Mouse (Mus musculus): ENCODE results near the gene Nfic. TPM values are rescaled to one million over a fixed set of nuclear protein-coding genes. Genes with fewer than 3 reads are reported as not detected.

Gene Nfic
- polyA plus RNA-seq, 1 experiment = 33.6 TPM

DNA sequence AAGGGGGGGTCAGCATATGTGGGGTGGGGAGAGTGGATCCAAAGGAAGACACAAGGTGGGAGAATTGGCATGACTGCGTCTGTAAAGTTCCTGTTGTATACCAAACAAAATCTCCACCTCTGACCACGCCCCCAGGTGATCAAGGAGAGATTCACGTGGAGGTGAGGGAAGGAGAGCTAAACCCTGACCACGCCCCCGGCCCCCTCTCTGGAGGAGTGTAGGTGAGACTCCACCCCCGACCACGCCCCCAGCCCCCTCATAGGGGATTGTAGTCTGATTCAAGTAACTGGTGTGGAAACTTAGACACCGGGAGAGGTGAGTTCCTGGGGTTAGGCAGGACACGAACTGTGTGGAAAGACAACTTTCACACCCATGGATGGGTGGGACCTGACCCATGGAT is 51.4 kb downstream of the Nfic start:
- DNase-seq (ENCODE audit: low read depth) = no peak

DNA sequence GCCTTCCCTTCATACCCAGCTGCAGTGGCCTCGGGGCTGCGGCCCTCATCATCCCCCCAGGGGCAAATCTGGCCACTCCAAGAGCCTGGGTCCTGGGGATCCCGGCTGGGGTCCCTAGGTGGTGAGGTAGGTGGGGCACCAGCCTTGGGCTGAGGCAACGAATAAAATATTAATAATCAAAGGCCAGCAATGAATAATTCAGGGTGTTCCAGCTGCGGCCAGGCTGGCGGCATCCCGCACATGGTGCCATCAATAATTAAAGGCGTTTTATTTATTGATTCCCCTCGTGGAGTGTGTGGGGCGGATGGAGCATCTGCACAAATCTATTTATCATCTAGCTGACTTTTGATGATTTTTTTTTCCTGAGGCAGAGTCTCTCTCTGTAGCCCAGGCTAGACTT is 51.9 kb downstream of the Nfic start:
- DNase-seq (ENCODE audit: low read depth) = no peak

DNA sequence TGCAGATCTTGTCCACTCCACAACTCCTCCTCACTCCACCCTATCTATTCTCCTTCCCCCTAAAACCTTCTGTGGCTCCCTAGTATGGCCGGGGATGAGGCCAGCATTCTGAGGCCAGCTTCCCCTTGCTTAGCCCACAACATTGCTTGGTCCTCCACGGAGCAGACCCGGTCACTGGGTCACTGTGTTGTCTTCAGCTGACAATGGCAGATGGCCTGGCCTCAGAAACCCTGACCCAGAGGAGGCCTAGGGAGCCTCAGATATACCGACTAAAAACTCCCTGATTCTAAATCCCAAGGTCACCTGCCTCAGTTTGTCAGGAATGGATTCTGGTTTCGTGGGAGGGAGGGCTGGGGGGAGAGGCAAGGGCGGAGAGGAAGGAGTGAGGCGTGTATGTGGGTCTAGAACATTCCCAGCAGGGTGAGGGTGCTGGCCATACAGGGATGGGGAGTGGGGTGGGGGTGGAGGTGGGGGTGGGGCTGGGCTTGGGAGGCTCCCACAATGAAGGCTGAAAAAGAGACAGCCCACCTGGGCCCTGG is 53.1 kb downstream of the Nfic start:
- no peak for DNase-seq (ENCODE audit: low read depth)

DNA sequence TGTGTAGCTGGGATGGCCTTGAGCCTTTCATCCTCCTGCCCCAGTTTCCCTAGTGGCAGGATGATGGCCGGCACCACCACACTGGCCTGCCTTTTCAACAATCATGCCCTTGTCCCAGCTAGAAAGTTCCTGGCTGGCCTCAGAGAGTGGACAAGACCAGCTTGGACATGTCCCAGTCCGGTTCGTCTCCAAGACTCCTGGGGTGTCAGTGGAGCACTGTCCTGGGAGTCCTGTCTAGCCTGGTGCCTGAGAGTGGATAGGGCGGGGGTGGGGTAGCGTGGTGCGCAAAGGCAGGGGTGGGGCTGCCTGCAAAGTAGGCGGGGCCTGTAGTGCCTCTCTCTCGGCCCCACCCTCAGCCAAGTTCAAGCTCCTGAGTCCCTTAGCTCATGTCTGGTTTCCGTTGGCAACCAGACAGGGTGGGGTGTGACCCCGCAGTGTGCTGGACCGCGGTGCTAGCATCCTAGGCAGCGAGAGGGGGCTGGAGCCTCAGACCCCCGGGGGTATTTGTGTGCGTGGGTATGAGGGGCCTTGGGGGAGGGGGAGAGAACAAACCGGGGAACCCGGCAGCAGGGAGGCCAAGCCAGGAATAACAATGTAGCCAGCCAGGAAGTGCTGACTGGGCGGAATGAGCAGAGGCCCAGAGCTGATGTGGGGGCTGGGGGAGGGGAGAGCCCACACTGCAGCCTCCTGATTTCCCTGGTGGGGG is 53.8 kb downstream of the Nfic start:
- no peak for DNase-seq (ENCODE audit: low read depth)

DNA sequence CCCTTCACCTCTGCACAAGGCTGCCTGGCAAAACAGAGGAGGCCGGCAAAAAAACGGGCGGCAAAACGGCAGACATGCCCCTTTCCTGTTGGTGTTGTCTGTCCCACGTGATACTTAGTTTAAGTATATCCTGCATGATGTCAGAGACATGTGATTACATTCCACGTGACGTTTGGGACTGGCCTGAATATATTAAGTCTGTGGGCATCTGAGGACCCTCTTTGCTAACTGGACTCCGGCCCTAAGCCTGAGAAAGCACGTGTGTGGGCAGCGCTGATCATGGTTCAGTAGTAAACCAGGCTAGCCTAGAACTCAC is 54.3 kb downstream of the Nfic start:
- DNase-seq (ENCODE audit: low read depth) = no peak

DNA sequence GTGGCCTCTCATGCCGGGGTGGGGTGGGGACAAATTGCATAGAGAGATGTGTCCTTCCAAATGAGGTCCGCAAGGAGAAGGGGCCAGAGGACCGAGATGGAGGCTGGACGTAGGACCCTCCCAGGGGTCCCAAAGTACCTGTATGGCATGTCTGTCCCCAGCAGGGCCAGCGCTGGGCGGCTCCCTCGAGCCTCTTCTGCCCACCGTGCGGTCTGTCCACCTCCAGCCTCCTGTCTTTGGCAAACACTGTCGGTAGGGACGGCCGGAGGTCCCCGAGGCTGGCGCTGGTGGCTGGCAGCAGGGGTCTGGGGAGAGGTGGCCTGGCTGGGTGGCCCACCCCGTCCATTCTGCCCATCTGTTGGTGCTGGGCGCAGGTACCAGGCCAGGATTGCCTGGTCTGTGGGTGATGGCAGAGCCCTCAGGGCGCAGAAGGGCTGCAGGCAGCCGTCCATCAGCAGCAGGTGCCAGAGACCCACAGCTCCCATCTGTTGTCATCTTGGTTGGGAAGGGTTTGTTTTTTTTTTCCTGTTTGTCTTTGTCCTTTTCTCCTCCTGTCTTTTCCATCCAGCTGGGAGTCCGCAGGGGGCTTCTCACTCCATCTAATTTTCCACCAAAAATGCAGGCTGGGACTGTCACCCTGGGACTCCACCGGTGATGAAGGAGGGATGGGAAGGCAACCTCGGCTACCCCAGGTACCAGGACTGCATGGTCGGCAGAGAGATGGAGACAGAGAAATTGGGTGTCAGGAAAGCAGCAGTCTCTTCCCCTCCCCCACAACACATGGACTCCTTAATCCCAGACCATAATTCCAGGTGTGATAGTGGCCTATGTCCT is 54.8 kb downstream of the Nfic start:
- no peak for DNase-seq (ENCODE audit: low read depth)

DNA sequence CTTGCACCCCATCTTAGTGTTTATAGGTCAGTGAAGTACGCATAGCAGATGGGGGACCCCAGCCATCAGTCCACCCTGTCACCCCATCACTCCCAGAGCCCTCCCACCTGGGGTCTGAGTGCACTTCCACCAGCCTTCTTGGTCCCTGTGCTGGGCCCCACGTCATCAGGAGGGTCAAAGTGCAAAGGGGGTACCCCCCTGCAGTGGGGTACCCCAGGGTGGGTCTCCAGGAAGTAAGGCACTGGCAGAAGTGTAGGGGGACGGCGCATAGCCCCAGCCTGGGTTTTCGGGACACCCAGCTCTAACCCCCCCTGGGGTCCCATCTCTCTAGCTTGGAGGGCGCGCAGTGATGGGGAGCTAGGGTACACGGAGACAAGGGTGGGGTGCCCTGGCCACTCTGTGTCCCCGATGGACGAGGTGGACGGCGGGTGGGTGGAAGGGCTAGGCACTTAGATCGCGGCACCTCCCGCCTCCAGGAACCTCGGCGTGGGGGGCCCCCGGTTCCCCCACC is 55.6 kb downstream of the Nfic start:
- no peak for DNase-seq (ENCODE audit: low read depth)

GRCm38 (mm10) chr10:81399296-81399695 is 56.1 kb downstream of the Nfic start:
- DNase-seq (ENCODE audit: low read depth) = no peak

DNA sequence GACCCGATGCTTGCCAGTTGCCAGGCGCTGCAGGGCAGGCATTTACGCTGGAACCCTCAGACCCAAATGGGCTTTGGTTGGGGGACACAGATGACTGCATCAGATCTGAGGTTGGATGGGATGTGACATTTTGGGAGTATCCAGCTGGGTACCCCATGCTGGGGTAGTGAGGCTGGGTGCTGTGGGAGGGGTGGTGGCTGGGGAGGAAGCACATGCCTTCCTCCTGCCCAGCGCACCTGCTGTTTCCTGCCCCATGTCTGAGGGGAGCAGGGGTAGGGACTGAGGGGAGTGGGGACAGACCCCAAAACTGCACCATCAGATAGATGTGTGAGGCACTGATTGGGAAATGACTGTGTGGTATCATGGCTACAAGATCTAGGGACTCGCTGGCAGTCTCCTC is 58.7 kb downstream of the Nfic start:
- DNase-seq (ENCODE audit: low read depth) = no peak

- DNase-seq (ENCODE audit: low read depth) = no peak
Measured at GRCm38 (mm10) chr10:81395865-81396264, 59.6 kb downstream of the Nfic start.

DNA sequence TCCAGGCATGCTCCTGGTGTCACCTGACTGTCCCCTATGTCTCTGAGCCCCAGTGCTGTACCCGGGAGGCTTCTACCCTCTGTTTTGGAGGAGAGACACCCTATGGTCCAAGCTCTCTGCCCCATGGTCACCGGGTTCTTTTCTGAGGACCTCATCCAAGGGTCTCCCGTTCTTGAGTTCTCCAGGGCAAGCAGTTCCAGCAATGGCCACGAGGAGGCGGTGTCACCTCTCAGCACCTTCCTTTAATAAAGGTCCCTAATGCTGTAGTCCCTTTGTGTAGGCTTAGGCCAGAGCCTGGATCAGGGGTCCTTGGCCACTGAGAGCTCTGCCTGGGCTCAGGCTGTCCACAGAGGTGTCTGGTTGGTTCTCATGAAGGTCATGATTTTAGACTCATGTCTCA is 60.3 kb downstream of the Nfic start:
- no peak for DNase-seq (ENCODE audit: low read depth)

DNA sequence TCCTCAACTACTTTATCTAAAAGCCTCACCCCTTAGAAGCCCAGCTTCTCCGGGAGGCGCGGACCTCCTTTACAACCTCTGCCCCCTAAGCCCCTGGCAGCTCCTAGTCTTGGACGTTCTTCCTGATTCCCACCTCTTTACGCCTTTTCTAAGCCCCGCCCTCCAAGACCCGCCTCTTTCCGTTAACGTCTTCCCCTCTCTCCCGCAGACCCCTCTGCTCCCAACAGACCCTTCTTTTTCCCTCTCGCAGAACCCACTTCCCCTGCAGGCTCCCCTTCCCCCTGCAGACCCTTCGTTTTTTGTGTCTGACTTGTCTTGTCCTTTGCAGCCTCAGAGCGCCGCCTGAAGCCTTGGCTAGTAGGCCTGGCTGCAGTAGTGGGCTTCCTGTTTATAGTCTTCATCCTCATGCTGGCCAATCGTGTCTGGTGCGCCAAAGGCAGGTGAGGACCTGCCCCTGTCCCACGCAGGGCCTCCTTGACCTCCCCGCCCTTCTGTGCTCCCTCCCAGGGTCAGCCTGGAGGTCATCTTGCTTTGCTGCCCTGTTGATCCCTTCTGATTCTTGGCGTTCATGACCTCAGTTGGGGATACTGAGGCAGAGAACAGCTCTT is 61.9 kb downstream of the Nfic start:
- no peak for DNase-seq (ENCODE audit: low read depth)

DNA sequence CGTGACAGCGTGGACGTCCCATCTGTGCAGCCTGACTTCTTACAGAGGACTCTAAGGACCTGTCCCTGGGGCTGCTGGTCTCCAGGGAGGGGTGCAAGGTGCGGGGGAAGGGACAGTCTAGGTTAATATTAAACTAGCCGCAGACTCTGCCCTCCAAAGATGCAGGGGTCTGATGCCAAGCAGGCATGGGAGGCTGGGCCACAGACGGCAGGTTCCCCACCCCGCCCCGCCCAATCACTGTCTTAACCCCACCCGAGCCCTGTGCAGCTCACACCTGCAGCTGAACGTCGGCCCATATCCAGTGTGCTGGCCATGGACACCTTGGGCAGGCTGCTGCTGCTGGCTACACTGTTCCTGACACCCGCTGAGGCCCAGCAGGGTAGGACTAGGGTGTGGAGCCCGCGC is 62.7 kb downstream of the Nfic start, which contains the start of gene Smim24:
TSS of gene Smim24 (plus strand) at position 271 of the 405 bp plus-strand sequence.
- DNase-seq (ENCODE audit: low read depth) = no peak

- DNase-seq (ENCODE audit: low read depth) = no peak
Measured at GRCm38 (mm10) chr10:81392270-81392669, 63.2 kb downstream of the Nfic start.

GRCm38 (mm10) chr10:81390678-81390965 is 64.8 kb downstream of the Nfic start:
- no peak for DNase-seq (ENCODE audit: low read depth)

GRCm38 (mm10) chr10:81389801-81390677 is 65.4 kb downstream of the Nfic start:
- no peak for DNase-seq (ENCODE audit: low read depth)

GRCm38 (mm10) chr10:81389373-81389772 is 66.1 kb downstream of the Nfic start:
- no peak for DNase-seq (ENCODE audit: low read depth)

DNA sequence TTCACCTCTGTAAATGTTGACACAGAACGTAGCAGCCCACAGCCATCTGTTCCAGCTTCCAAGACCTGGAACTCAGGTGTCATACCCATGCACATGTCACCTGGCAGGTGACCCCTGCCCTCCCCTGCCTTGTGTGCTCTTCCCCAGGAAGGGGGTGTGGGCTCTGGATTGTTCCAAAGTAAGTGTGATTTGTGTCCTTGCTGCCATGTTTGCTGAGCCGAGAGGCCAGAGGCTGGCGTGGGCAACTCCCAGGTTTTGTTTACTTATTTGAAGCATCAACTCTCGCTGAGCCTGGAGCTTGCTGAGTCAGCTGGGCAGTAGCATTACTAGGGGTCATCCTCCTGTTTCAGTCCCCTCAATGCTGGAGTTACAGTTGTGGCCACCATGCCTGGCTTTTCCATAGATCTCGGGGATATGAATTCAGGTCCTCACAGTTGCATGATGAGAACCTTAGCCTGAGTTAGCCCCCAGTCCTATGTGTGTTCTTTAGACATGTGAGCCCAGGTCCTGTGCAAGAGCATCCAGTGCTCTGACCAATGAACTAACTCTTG is 66.9 kb downstream of the Nfic start, which contains the start of gene Gm48552:
TSS of gene Gm48552 (plus strand) at position 501 of the 551 bp plus-strand sequence.
- DNase-seq (ENCODE audit: low read depth) = no peak

GRCm38 (mm10) chr10:81387716-81388115 is 67.7 kb downstream of the Nfic start:
- no peak for DNase-seq (ENCODE audit: low read depth)

- no peak for DNase-seq (ENCODE audit: low read depth)
Measured at GRCm38 (mm10) chr10:81385603-81386306, 69.7 kb downstream of the Nfic start.

GRCm38 (mm10) chr10:81384605-81384982 is 70.8 kb downstream of the Nfic start:
- no peak for DNase-seq (ENCODE audit: low read depth)

All from gonadal fat pad, adult 2 months (tissue).